Mouse (Mus musculus) liver, postnatal 0 days (tissue): Measurements from ENCODE around the gene Tmem130.

ENCODE experiments used
- CTCF ChIP-seq: sonication (generic); IDR thresholded peaks from 2 replicates; pipeline ENCODE4 v1.5.1; 2016; ENCODE audit warnings: antibody characterized with exemption, low read depth
- EP300 ChIP-seq: IDR thresholded peaks from 2 replicates; pipeline ENCODE4 v1.6.1; 2016; ENCODE audit warnings: antibody characterized with exemption, low read depth, mild to moderate bottlenecking

DNA sequence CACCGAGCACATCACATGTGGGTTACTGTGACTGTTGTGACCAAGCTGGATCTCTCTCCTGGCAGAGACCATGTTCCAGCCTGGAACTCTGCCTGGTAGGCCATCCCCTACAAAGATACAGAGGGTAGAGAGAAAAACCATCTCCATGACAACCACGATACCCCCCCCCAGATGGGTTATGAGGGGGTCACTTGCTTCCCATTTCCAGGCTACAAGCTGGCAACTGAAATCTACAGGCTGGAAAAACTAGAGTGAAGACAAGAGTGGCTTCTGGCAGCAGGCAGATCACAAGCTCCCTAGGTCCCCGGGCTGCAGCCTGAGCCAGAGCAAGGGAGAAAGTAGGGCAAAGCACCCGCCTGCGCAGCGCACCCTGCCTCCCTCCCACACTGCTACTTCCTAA lies 54.0 kb downstream of the Tmem130 start:
- TF ChIP-seq CTCF (no peak), EP300 (no peak)
